Mouse (Mus musculus): ENCODE measurements at regions not wholly inside any gene's neighbourhood (a gene's known extent, or its start where the extent isn't known, plus 50 kb on each side); places are given as distances from the start of the nearest gene placed in this dataset.

DNA sequence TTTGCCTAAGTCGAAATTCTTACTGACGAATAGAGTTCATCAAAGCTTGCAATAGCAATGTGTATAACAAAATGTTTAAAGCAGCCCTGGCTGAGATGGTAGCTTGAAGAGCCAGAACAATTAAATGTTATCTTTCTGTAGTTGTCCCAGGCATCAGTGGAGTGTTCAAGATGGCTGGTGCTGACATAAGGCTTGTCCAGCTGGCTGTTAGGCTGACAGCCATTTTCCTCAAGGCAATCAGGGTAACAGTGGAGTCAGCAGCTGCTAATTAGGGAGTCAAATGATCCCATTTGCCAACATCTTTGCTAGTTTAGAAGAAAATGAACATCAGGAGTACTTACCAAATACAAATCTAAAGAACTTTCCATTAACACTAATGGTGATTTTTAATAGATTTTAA is 936.3 kb downstream of the Nsun3 start:
- H3K4me1 ChIP-seq (ENCODE audit: control insufficient read depth, insufficient read depth, low read length), result no peaks in the 10 kb centered on the region
- H3K36me3 ChIP-seq (ENCODE audit: control insufficient read depth, insufficient read depth, low read length), result no peaks in the 10 kb centered on the region
- H3K27me3 ChIP-seq (ENCODE audit: control insufficient read depth, insufficient read depth, low read length), result no peaks in the 10 kb centered on the region
- no peak overlapping the region for H3K4me3 ChIP-seq (ENCODE audit: low read depth, low read length)
- WGBS, result 91% methylated on average over 2 of the region's 2 CpGs
- ATAC-seq (ENCODE audit: low read depth), result peak; percentile 49; the same call in 1 of the 2 replicates
- no peak overlapping the region for H3K27ac ChIP-seq (ENCODE audit: low read depth, low read length)
- no peak overlapping the region for H3K4me2 ChIP-seq (ENCODE audit: low read depth, low read length)
- H3K9me3 ChIP-seq (ENCODE audit: control insufficient read depth, low read length), result no peaks in the 10 kb centered on the region
- H3K9ac ChIP-seq (replicated peaks; ENCODE audit: low read depth, low read length), result no peak overlapping the region
